12 mouse cellular contexts compared by ENCODE assay signal in the genomic region with DNA sequence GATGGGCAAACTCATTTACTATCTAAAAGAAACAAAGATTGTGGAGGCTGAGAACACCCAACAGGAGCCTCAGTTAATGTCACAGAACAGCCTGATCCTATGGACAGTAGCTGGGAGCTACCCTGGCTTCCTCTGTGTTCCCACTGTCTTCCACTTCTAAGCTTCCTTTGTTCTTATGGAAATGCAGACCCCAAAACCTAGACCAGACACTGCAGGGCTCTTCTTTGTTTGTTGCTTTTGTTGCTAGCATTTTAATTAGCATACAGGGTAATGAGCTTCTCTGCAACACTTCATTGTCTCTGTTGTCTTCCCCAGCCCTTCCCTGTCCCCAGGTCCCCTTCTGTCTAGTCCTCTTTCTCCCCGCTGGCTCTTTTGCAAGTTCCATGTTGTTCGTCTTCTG.
"Had no signal": no experiment of that assay in that cellular context is flagged by ENCODE, and none has a peak within 500 bp of the region (broad histone marks: within the 10 kb centered on the region; RNA-seq: fewer than 3 reads in every experiment).

No protein-coding gene starts in this region.

- H3K4me3 ChIP-seq: limb, embryonic 15.5 days; liver, embryonic 12.5 days; lung, embryonic 15.5 days had no signal

- H3K9me3 ChIP-seq: limb, embryonic 15.5 days; liver, embryonic 12.5 days; lung, embryonic 15.5 days had no signal

- H3K4me2 ChIP-seq: limb, embryonic 15.5 days; liver, embryonic 12.5 days; lung, embryonic 15.5 days had no signal

- DNase-seq: kidney, adult 9 months; kidney, postnatal 36 days; layer of hippocampus, adult 9-11 months; layer of hippocampus, postnatal 36 days; right cerebral cortex, adult 18-20 months; right cerebral cortex, postnatal 25 days; thymus, postnatal 4 days had no signal

- H3K9ac ChIP-seq: limb, embryonic 15.5 days; liver, embryonic 12.5 days; lung, embryonic 15.5 days had no signal

- H3K4me1 ChIP-seq: limb, embryonic 15.5 days; liver, embryonic 12.5 days; lung, embryonic 15.5 days had no signal

- H3K27ac ChIP-seq: kidney, postnatal 0 days; limb, embryonic 15.5 days; liver, embryonic 12.5 days; lung, embryonic 15.5 days had no signal

- H3K27me3 ChIP-seq: limb, embryonic 15.5 days; liver, embryonic 12.5 days; lung, embryonic 15.5 days had no signal

- H3K36me3 ChIP-seq: limb, embryonic 15.5 days; liver, embryonic 12.5 days; lung, embryonic 15.5 days had no signal

- ATAC-seq: intestine, postnatal 0 days; liver, embryonic 12.5 days had no signal
